Comparison of ENCODE assay signal across 7 mouse cellular contexts in genomic region chr4:141559898-141560263, GRCm38 (mm10). TPM values are rescaled to one million over a fixed set of nuclear protein-coding genes. Genes with fewer than 3 reads are reported as not detected.
DNase-seq lines count a peak whose midpoint lies in the region; ATAC-seq and TF ChIP-seq lines count a peak whose summit lies in the region.

No protein-coding gene starts in this region.

- H3K9me3 ChIP-seq in intestine, embryonic 15.5 days = no peaks in the 10 kb centered on the region
- no peaks in the 10 kb centered on the region for H3K9me3 ChIP-seq in limb, embryonic 11.5 days (ENCODE audit: control insufficient read depth, low read length)
- H3K9me3 ChIP-seq in midbrain, embryonic 11.5 days (ENCODE audit: control insufficient read depth, low read length) = no peaks in the 10 kb centered on the region

- peak overlapping the region; percentile 72 for H3K4me2 ChIP-seq in intestine, embryonic 15.5 days (replicated peaks)
- peak overlapping the region; percentile 87 for H3K4me2 ChIP-seq in limb, embryonic 11.5 days (ENCODE audit: low read depth, severe bottlenecking)
- H3K4me2 ChIP-seq in midbrain, embryonic 11.5 days = peak overlapping the region; percentile 66

- H3K27ac ChIP-seq in intestine, embryonic 15.5 days = peak overlapping the region; percentile 86
- peak overlapping the region; percentile 66; the same call in 1 of the 2 replicates for H3K27ac ChIP-seq in limb, embryonic 11.5 days (replicated peaks; ENCODE audit: low read depth, low read length)
- H3K27ac ChIP-seq in midbrain, embryonic 11.5 days (ENCODE audit: low read depth, low read length) = peak overlapping the region; percentile 67; the same call in 1 of the 2 replicates
- peak overlapping the region; percentile 86 for H3K27ac ChIP-seq in small intestine, adult 2 months (ENCODE audit: insufficient read depth, low read depth, low read length)

- no peaks in the 10 kb centered on the region for H3K36me3 ChIP-seq in intestine, embryonic 15.5 days
- H3K36me3 ChIP-seq in limb, embryonic 11.5 days (ENCODE audit: control insufficient read depth, insufficient read depth, low read length) = no peaks in the 10 kb centered on the region
- no peaks in the 10 kb centered on the region for H3K36me3 ChIP-seq in midbrain, embryonic 11.5 days (ENCODE audit: control insufficient read depth, insufficient read depth, low read length)
- H3K36me3 ChIP-seq in small intestine, adult 2 months (ENCODE audit: control insufficient read depth, insufficient read depth, low read length) = no peaks in the 10 kb centered on the region

- intact Hi-C loops in gastrocnemius, postnatal 36 days (cut with DNase I) = loop anchor here (2.0 to 5.0 kb wide), 2 partner anchors 129 to 158 kb away; no protein-coding TSS in a partner anchor

- peak overlapping the region; percentile 43 for H3K9ac ChIP-seq in intestine, embryonic 15.5 days
- peak overlapping the region; percentile 58 for H3K9ac ChIP-seq in limb, embryonic 11.5 days (ENCODE audit: low read length)
- peak overlapping the region; percentile 52 for H3K9ac ChIP-seq in midbrain, embryonic 11.5 days (ENCODE audit: low read length)

- H3K27me3 ChIP-seq in intestine, embryonic 15.5 days (replicated peaks) = no peaks in the 10 kb centered on the region
- H3K27me3 ChIP-seq in limb, embryonic 11.5 days (ENCODE audit: control insufficient read depth, insufficient read depth, low read length) = no peaks in the 10 kb centered on the region
- no peaks in the 10 kb centered on the region; the same call in 1 of the 2 replicates for H3K27me3 ChIP-seq in midbrain, embryonic 11.5 days (ENCODE audit: control insufficient read depth, insufficient read depth, low read length)
- no peaks in the 10 kb centered on the region for H3K27me3 ChIP-seq in small intestine, adult 2 months (ENCODE audit: control insufficient read depth, insufficient read depth, low read length)

- WGBS in intestine, embryonic 15.5 days = 2% methylated on average over 9 of the region's 9 CpGs
- WGBS in limb, embryonic 11.5 days = 3% methylated on average over 9 of the region's 9 CpGs
- WGBS in midbrain, embryonic 11.5 days = 5% methylated on average over 9 of the region's 9 CpGs
- 1% methylated on average over 9 of the region's 9 CpGs for WGBS in small intestine, adult 2 months

- peak; percentile 64 for ATAC-seq in intestine, embryonic 15.5 days
- peak; percentile 37; the same call in 1 of the 2 replicates for ATAC-seq in limb, embryonic 11.5 days (ENCODE audit: insufficient number of reproducible peaks, low FRiP score, low TSS enrichment, low read depth)
- peak; percentile 67 for ATAC-seq in midbrain, embryonic 11.5 days (ENCODE audit: low FRiP score)

- peaks cover 16% of the 10 kb centered on the region; the same call in 1 of the 2 replicates for H3K4me1 ChIP-seq in intestine, embryonic 15.5 days (replicated peaks)
- 0 out of 2 replicates have a peak, but pooled peaks cover 6% of the 10 kb centered on the region for H3K4me1 ChIP-seq in limb, embryonic 11.5 days (ENCODE audit: control insufficient read depth, insufficient read depth, low read length)
- H3K4me1 ChIP-seq in midbrain, embryonic 11.5 days (ENCODE audit: control insufficient read depth, insufficient read depth, low read length) = peaks cover 12% of the 10 kb centered on the region
- H3K4me1 ChIP-seq in small intestine, adult 2 months (ENCODE audit: control insufficient read depth, insufficient read depth, insufficient read length, low read length) = peaks cover 11% of the 10 kb centered on the region

- peak; percentile 90 for DNase-seq in adipocyte (ENCODE audit: low spot score)
- peak; percentile 91 for DNase-seq in embryo, embryonic 10 days (ENCODE audit: low spot score)
- DNase-seq in gastrocnemius, postnatal 36 days = peak; percentile 65 to 73
- DNase-seq in limb, embryonic 11.5 days (ENCODE audit: low spot score) = peak; percentile 87
- DNase-seq in midbrain, embryonic 11.5 days (ENCODE audit: low spot score, missing footprints) = peak; percentile 97

- peak; percentile 96; the same call in 1 of the 2 replicates for TF ChIP-seq CTCF in small intestine, adult 2 months (IDR thresholded peaks at IDR 0.05; ENCODE audit: extremely low read depth, insufficient read length, insufficient replicate concordance, low read depth, low read length)

- H3K4me3 ChIP-seq in intestine, embryonic 15.5 days (replicated peaks) = peak overlapping the region; percentile 32
- peak overlapping the region; percentile 36 for H3K4me3 ChIP-seq in limb, embryonic 11.5 days (ENCODE audit: low read depth, low read length)
- peak overlapping the region; percentile 36 for H3K4me3 ChIP-seq in midbrain, embryonic 11.5 days (ENCODE audit: low read depth, low read length)
- peak overlapping the region; percentile 52 for H3K4me3 ChIP-seq in small intestine, adult 2 months (ENCODE audit: low read depth, low read length)

- 0 out of 2 replicates have a peak, but pooled peaks have one; percentile 6 for TF ChIP-seq POLR2A in small intestine, adult 2 months (IDR thresholded peaks at IDR 0.05; ENCODE audit: low read depth, low read length)

RNA-seq across cellular contexts. Expression of gene Spen, which starts 21.5 kb away (rescaled TPM):
- total RNA-seq in gastrocnemius, postnatal 36 days (2021) = 10 to 100 TPM; 17.1 to 21.8 TPM
- polyA plus RNA-seq in intestine, embryonic 15.5 days (2015; fragmentation: Nextera tagmentation; extraction: Ambion mirVana) = 7.4 and 10.5 TPM in 2 replicates
- polyA plus RNA-seq in limb, embryonic 11.5 days (2014; fragmentation: Nextera tagmentation; extraction: Ambion mirVana) = 12.4 and 13.4 TPM in 2 replicates
- 15.7 and 17.1 TPM in 2 replicates for polyA plus RNA-seq in midbrain, embryonic 11.5 days (2014; fragmentation: Nextera tagmentation; extraction: Ambion mirVana)
- 30.8 and 56.0 TPM in 2 replicates for polyA plus RNA-seq in small intestine, adult 2 months (2012; rRNA removed)

RNA-seq across cellular contexts. Expression of gene Fblim1, which starts 46.0 kb away (rescaled TPM):
- under 1 TPM; 0.64 to 0.84 TPM for total RNA-seq in gastrocnemius, postnatal 36 days (2021)
- 63.9 and 68.9 TPM in 2 replicates for polyA plus RNA-seq in intestine, embryonic 15.5 days (2015; fragmentation: Nextera tagmentation; extraction: Ambion mirVana)
- 67.2 and 73.2 TPM in 2 replicates for polyA plus RNA-seq in limb, embryonic 11.5 days (2014; fragmentation: Nextera tagmentation; extraction: Ambion mirVana)
- 20.0 and 21.2 TPM in 2 replicates for polyA plus RNA-seq in midbrain, embryonic 11.5 days (2014; fragmentation: Nextera tagmentation; extraction: Ambion mirVana)
- polyA plus RNA-seq in small intestine, adult 2 months (2012; rRNA removed) = 55.3 and 108 TPM in 2 replicates

RNA-seq across cellular contexts. Expression of gene Tmem82, which starts 58.6 kb away (rescaled TPM):
- 1 to 10 TPM in 1 of 2 experiments, under 1 TPM in 1; 0.62 to 1.4 TPM for total RNA-seq in gastrocnemius, postnatal 36 days (2021)
- 18.5 and 21.0 TPM in 2 replicates for polyA plus RNA-seq in intestine, embryonic 15.5 days (2015; fragmentation: Nextera tagmentation; extraction: Ambion mirVana)
- polyA plus RNA-seq in limb, embryonic 11.5 days (2014; fragmentation: Nextera tagmentation; extraction: Ambion mirVana) = 0.27 and 0.60 TPM in 2 replicates
- 0.48 and 0.59 TPM in 2 replicates for polyA plus RNA-seq in midbrain, embryonic 11.5 days (2014; fragmentation: Nextera tagmentation; extraction: Ambion mirVana)
- 46.5 and 61.9 TPM in 2 replicates for polyA plus RNA-seq in small intestine, adult 2 months (2012; rRNA removed)

Comparison
In these comparisons a context has a peak if more than half of its experiments do, and no peak if none do; other contexts are left out.
1. Peak in every context shown above with its lines: DNase-seq, ATAC-seq, H3K4me3 ChIP-seq and H3K27ac ChIP-seq.
2. RNA of gene Tmem82, which starts 58.6 kb away (polyA plus RNA-seq): 46.5 to 61.9 TPM in small intestine, adult 2 months and 18.5 to 21.0 TPM in intestine, embryonic 15.5 days; 0.27 to 0.60 TPM in limb, embryonic 11.5 days and 0.48 to 0.59 TPM in midbrain, embryonic 11.5 days; every median in the first group is over 10 times any median in the second.